Mouse (Mus musculus) stomach, postnatal 0 days (tissue): Measurements from ENCODE around the gene Pole2.

ENCODE experiments used
- CTCF ChIP-seq: IDR thresholded peaks from 2 replicates; pipeline ENCODE4 v1.5.1; 2016; ENCODE audit warnings: antibody characterized with exemption, low read depth, mild to moderate bottlenecking, moderate library complexity
- EP300 ChIP-seq: optimal IDR thresholded peaks from 2 replicates; pipeline ENCODE3; 2016; ENCODE audit warnings: antibody characterized with exemption

GRCm38 (mm10) chr12:69227776-69228466 is at the start of gene Pole2:
- TF ChIP-seq EP300 (no peak), CTCF (no peak; the same call in 1 of the 2 replicates)
